ENCODE assay signal across 15 mouse cellular contexts in the genomic region with DNA sequence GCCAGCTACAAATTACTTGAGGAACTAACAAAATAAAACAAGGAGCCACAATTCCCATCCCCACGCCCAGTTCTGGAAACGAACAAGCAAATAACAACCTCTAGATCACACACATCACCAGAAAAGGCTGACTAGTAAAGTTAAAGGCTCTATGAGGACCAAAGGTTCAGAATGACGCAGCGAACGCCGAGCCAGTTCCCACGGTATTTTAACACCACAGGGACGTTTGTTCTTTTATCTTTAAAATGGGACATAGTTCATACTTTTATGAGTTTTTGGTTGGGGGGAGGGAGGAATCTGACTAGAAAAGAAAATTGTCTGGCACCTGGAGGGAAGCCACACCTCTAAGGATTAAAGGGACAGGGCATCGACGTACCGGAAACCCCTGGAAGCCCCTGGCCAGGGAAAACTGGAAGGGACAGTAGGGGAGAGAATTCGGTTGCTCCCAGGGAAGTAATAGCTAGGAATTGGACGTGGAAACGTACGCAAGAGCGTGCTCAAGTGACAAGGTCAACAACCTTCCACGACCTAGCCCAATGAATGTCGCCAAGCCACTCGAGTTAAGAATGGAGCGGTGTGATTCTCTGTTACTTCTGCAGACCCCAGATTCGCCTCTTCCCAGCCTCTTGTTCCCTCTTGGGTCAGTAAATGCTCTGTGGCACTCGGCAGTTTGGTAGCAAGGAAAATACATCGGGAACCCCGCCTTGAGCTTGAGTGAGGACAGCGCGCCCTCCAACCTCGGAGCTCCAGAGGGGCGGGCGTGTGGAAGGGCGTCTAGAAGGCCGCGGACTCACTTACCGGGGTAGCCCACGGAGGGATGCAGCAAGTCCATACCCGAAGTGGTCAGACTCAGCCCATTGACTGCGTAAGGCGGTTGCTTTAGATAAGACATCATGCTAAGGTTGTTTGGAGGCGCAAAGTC. TPM values are rescaled to one million over a fixed set of nuclear protein-coding genes. Genes with fewer than 3 reads are reported as not detected.
A peak's percentile ranks its signal among the peaks of the same experiment; 100 is the strongest.
DNase-seq lines count a peak whose midpoint lies in the region; ATAC-seq lines count a peak whose summit lies in the region.
"Had no signal": no experiment of that assay in that cellular context is flagged by ENCODE, and none has a peak within 500 bp of the region (broad histone marks: within the 10 kb centered on the region; RNA-seq: fewer than 3 reads in every experiment).

No protein-coding gene starts in this region.

- no peaks in the 10 kb centered on the region for H3K36me3 ChIP-seq in intestine, embryonic 14.5 days (ENCODE audit: control insufficient read depth, insufficient read depth, low read length)
- no peaks in the 10 kb centered on the region for H3K36me3 ChIP-seq in intestine, embryonic 15.5 days
- no peaks in the 10 kb centered on the region for H3K36me3 ChIP-seq in embryonic facial prominence, embryonic 14.5 days (ENCODE audit: control insufficient read depth, insufficient read depth, low read length)
- no peaks in the 10 kb centered on the region for H3K36me3 ChIP-seq in hindbrain, embryonic 15.5 days

- no peak overlapping the region for H3K27ac ChIP-seq in intestine, embryonic 14.5 days (ENCODE audit: low read depth)
- no peak overlapping the region for H3K27ac ChIP-seq in intestine, embryonic 15.5 days
- H3K27ac ChIP-seq in embryonic facial prominence, embryonic 14.5 days (replicated peaks; ENCODE audit: low read depth, low read length) = no peak overlapping the region
- no peak overlapping the region for H3K27ac ChIP-seq in hindbrain, embryonic 15.5 days (replicated peaks)
- H3K27ac ChIP-seq: heart, adult 2 months; stomach, postnatal 0 days had no signal

- no peaks in the 10 kb centered on the region for H3K4me1 ChIP-seq in intestine, embryonic 14.5 days (replicated peaks; ENCODE audit: control insufficient read depth, insufficient read depth, low read length)
- H3K4me1 ChIP-seq in intestine, embryonic 15.5 days (replicated peaks) = no peaks in the 10 kb centered on the region
- no peaks in the 10 kb centered on the region for H3K4me1 ChIP-seq in embryonic facial prominence, embryonic 14.5 days (ENCODE audit: control insufficient read depth, insufficient read depth, low read length)
- 0 out of 2 replicates have a peak, but pooled peaks cover 3% of the 10 kb centered on the region for H3K4me1 ChIP-seq in hindbrain, embryonic 15.5 days (replicated peaks)

- whole genome bisulfite sequencing in intestine, embryonic 14.5 days = 5% methylated on average over 38 of the region's 38 CpGs
- WGBS in intestine, embryonic 15.5 days = 4% methylated on average over 38 of the region's 38 CpGs
- 8% methylated on average over 38 of the region's 38 CpGs for WGBS in embryonic facial prominence, embryonic 14.5 days
- WGBS in hindbrain, embryonic 15.5 days = 7% methylated on average over 38 of the region's 38 CpGs

- no peak overlapping the region for H3K9ac ChIP-seq in intestine, embryonic 14.5 days (ENCODE audit: low read length)
- no peak overlapping the region for H3K9ac ChIP-seq in intestine, embryonic 15.5 days
- H3K9ac ChIP-seq in embryonic facial prominence, embryonic 14.5 days (ENCODE audit: low read depth, low read length) = 0 out of 2 replicates have a peak overlapping the region, but pooled peaks have one; percentile 10
- no peak overlapping the region for H3K9ac ChIP-seq in hindbrain, embryonic 15.5 days

- ATAC-seq in intestine, embryonic 14.5 days (replicated peaks; ENCODE audit: low FRiP score, low TSS enrichment, low read depth) = no peak
- ATAC-seq in intestine, embryonic 15.5 days = no peak
- ATAC-seq in embryonic facial prominence, embryonic 14.5 days (ENCODE audit: low read depth) = no peak
- peak; percentile 52; the same call in 1 of the 2 replicates for ATAC-seq in hindbrain, embryonic 15.5 days (ENCODE audit: low FRiP score, low read depth)
- ATAC-seq: activated CD4-positive, CD25-positive, alpha-beta regulatory T cell, adult 4 months; CD4-positive, CD25-positive, alpha-beta regulatory T cell, adult 4 months had no signal

- H3K27me3 ChIP-seq in intestine, embryonic 14.5 days (replicated peaks; ENCODE audit: control insufficient read depth, insufficient read depth, low read length) = peaks cover 99% of the 10 kb centered on the region
- peaks cover 82% of the 10 kb centered on the region for H3K27me3 ChIP-seq in intestine, embryonic 15.5 days (replicated peaks)
- H3K27me3 ChIP-seq in embryonic facial prominence, embryonic 14.5 days (replicated peaks; ENCODE audit: control insufficient read depth, insufficient read depth, low read length) = peaks cover 97% of the 10 kb centered on the region
- peaks cover 87% of the 10 kb centered on the region for H3K27me3 ChIP-seq in hindbrain, embryonic 15.5 days

- DNase-seq in intestine, embryonic 14.5 days (ENCODE audit: low spot score) = peak; percentile 61
- DNase-seq in embryonic facial prominence, embryonic 14.5 days (ENCODE audit: low spot score) = no peak
- DNase-seq in yolk sac, embryonic 10.5 days (ENCODE audit: low spot score) = peak; percentile 6
- DNase-seq in left cerebral cortex, adult 8-10 months (ENCODE audit: low spot score in 2 of 2) = no peak
- DNase-seq in frontal cortex, adult 2 months (ENCODE audit: extremely low spot score in 1 of 2, low spot score in 1 of 2) = no peak
- no peak for DNase-seq in kidney, adult 18-20 months
- DNase-seq: kidney, adult 2 months; right cerebral cortex, adult 18-20 months had no signal

- H3K9me3 ChIP-seq in intestine, embryonic 14.5 days (ENCODE audit: control insufficient read depth, low read length) = no peaks in the 10 kb centered on the region
- no peaks in the 10 kb centered on the region for H3K9me3 ChIP-seq in intestine, embryonic 15.5 days
- no peaks in the 10 kb centered on the region for H3K9me3 ChIP-seq in embryonic facial prominence, embryonic 14.5 days (ENCODE audit: control insufficient read depth, low read length)
- H3K9me3 ChIP-seq in hindbrain, embryonic 15.5 days = no peaks in the 10 kb centered on the region

- H3K4me2 ChIP-seq in intestine, embryonic 14.5 days (ENCODE audit: low read length) = no peak overlapping the region
- no peak overlapping the region for H3K4me2 ChIP-seq in intestine, embryonic 15.5 days (replicated peaks)
- H3K4me2 ChIP-seq in embryonic facial prominence, embryonic 14.5 days (ENCODE audit: low read depth, low read length) = peak overlapping the region; percentile 33
- peak overlapping the region; percentile 14 for H3K4me2 ChIP-seq in hindbrain, embryonic 15.5 days

- H3K4me3 ChIP-seq in intestine, embryonic 14.5 days (ENCODE audit: low read depth, low read length) = no peak overlapping the region
- H3K4me3 ChIP-seq in intestine, embryonic 15.5 days (replicated peaks) = no peak overlapping the region
- peak overlapping the region; percentile 19 for H3K4me3 ChIP-seq in embryonic facial prominence, embryonic 14.5 days (ENCODE audit: low read depth, low read length)
- peak overlapping the region; percentile 20 for H3K4me3 ChIP-seq in hindbrain, embryonic 15.5 days
- H3K4me3 ChIP-seq: heart, adult 2 months had no signal

RNA-seq across cellular contexts. Expression of a gene that starts 11.7 kb away (rescaled TPM):
- polyA plus RNA-seq in intestine, embryonic 14.5 days (2014; fragmentation: Nextera tagmentation; extraction: Ambion mirVana) = not detected in 2 replicates
- polyA plus RNA-seq in intestine, embryonic 15.5 days (2015; fragmentation: Nextera tagmentation; extraction: Ambion mirVana) = 0.09 TPM in 1 of 2 replicates, not detected in the other
- 5.5 and 5.7 TPM in 2 replicates for polyA plus RNA-seq in embryonic facial prominence, embryonic 14.5 days (2014; fragmentation: Nextera tagmentation; extraction: Ambion mirVana)
- polyA plus RNA-seq in hindbrain, embryonic 15.5 days (2015; fragmentation: Nextera tagmentation; extraction: Ambion mirVana) = 21.9 and 36.3 TPM in 2 replicates
- total RNA-seq in left cerebral cortex, adult 8-10 months (2022) = 1 to 10 TPM in 3 of 4 experiments, under 1 TPM in 1; 0.50 to 3.8 (median 1.9) TPM
- 0.38 and 0.52 TPM in 2 replicates for polyA plus RNA-seq in frontal cortex, adult 2 months (2012; rRNA removed)
- total RNA-seq: heart, adult 2 months had no signal
- polyA plus RNA-seq: CD4-positive, CD25-positive, alpha-beta regulatory T cell, adult 4 months; heart, adult 2 months; kidney, adult 2 months; liver, embryonic 16.5 days; stomach, postnatal 0 days had no signal

Comparison
In these comparisons a context has a peak if more than half of its experiments do, and no peak if none do; other contexts are left out.
1. DNase-seq: peak in intestine, embryonic 14.5 days (single experiment) and yolk sac, embryonic 10.5 days (single experiment); none in embryonic facial prominence, embryonic 14.5 days (single experiment), left cerebral cortex, adult 8-10 months (0 of 2), frontal cortex, adult 2 months (0 of 2) and kidney, adult 18-20 months (single experiment).
2. H3K4me2 ChIP-seq: peak in embryonic facial prominence, embryonic 14.5 days (single experiment) and hindbrain, embryonic 15.5 days (single experiment); none in intestine, embryonic 14.5 days (single experiment) and intestine, embryonic 15.5 days (single experiment).
3. H3K4me3 ChIP-seq: peak in embryonic facial prominence, embryonic 14.5 days (single experiment) and hindbrain, embryonic 15.5 days (single experiment); none in intestine, embryonic 14.5 days (single experiment) and intestine, embryonic 15.5 days (single experiment).